Mouse (Mus musculus): ENCODE data around the gene Rnf215. TPM values are rescaled to one million over a fixed set of nuclear protein-coding genes. Genes with fewer than 3 reads are reported as not detected.
"Not testable (repeated sequence)": the region's sequence is repeated elsewhere in the genome, so short reads cannot be mapped to it uniquely, and the experiment has no call there.

Gene Rnf215
- polyA plus RNA-seq, 1 experiment from 2014 or later = 52.6 TPM

DNA sequence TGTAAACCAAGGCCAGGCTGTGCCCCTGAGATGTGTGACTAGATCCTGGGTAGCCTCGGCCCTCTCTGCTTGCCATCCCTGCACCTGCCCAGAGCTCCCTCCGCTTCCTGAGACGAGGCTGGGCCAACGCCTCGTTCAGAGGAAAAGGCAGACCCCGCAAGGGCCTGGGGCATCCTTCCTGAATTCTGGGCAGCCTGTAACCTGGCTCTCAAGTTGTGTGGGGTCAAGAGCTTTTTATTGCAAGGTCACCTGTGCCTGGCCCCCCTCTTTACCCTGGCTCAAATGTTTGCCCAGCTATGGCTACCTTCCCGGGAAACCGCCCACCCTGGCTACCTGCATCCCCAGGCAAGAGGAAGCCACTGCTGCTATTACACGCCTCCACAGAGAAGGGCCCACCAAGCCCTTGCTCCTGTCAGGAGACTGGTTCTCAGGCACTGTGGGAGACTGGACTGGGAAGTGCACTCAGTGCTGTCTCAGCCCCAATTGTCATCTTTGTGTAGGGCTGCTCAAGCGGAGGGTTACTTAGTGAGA is 37.8 kb upstream of the Rnf215 start:
- H3K4me1 ChIP-seq (replicated peaks; ENCODE audit: control insufficient read depth, insufficient read depth, low read length) = peaks cover 16% of the 10 kb centered on the region
- ATAC-seq = peak; percentile 27
- 23% methylated on average over 10 of the region's 10 CpGs for WGBS

GRCm38 (mm10) chr11:4098120-4098519 is 36.9 kb upstream of the Rnf215 start:
- WGBS = 57% methylated on average over 8 of the region's 8 CpGs

More for the DNA sequence above, 37.8 kb upstream of the Rnf215 start:
- Histone ChIP-seq H3K27me3 (replicated peaks; ENCODE audit: control insufficient read depth, insufficient read depth, low read length) (no peaks in the 10 kb centered on the region), H3K9ac (replicated peaks; ENCODE audit: low read depth, low read length) (peak overlapping the region; percentile 63), H3K4me2 (ENCODE audit: low read length) (peak overlapping the region; percentile 74), H3K4me3 (replicated peaks; ENCODE audit: low read length) (peak overlapping the region; percentile 43), H3K27ac (ENCODE audit: low read length) (peak overlapping the region; percentile 81), H3K36me3 (ENCODE audit: control insufficient read depth, insufficient read depth) (no peaks in the 10 kb centered on the region), H3K9me3 (ENCODE audit: control insufficient read depth, low read length) (no peaks in the 10 kb centered on the region)

GRCm38 (mm10) chr11:4098816-4099215 is 36.2 kb upstream of the Rnf215 start:
- H3K4me2 ChIP-seq (ENCODE audit: low read length) = no peak overlapping the region
- no peak overlapping the region for H3K27ac ChIP-seq (ENCODE audit: low read length)
- H3K36me3 ChIP-seq (ENCODE audit: control insufficient read depth, insufficient read depth) = no peaks in the 10 kb centered on the region
- peaks cover 16% of the 10 kb centered on the region for H3K4me1 ChIP-seq (replicated peaks; ENCODE audit: control insufficient read depth, insufficient read depth, low read length)
- no peak overlapping the region for H3K9ac ChIP-seq (replicated peaks; ENCODE audit: low read depth, low read length)
- H3K27me3 ChIP-seq (replicated peaks; ENCODE audit: control insufficient read depth, insufficient read depth, low read length) = no peaks in the 10 kb centered on the region
- H3K9me3 ChIP-seq (ENCODE audit: control insufficient read depth, low read length) = no peaks in the 10 kb centered on the region
- no peak for ATAC-seq
- WGBS = 77% methylated on average over 7 of the region's 7 CpGs
- no peak overlapping the region for H3K4me3 ChIP-seq (replicated peaks; ENCODE audit: low read length)

More at GRCm38 (mm10) chr11:4098120-4098519, 36.9 kb upstream of the Rnf215 start:
- peaks cover 16% of the 10 kb centered on the region for H3K4me1 ChIP-seq (replicated peaks; ENCODE audit: control insufficient read depth, insufficient read depth, low read length)
- no peak for ATAC-seq
- H3K9ac ChIP-seq (replicated peaks; ENCODE audit: low read depth, low read length) = no peak overlapping the region
- no peaks in the 10 kb centered on the region for H3K27me3 ChIP-seq (replicated peaks; ENCODE audit: control insufficient read depth, insufficient read depth, low read length)
- no peaks in the 10 kb centered on the region for H3K9me3 ChIP-seq (ENCODE audit: control insufficient read depth, low read length)
- H3K27ac ChIP-seq (ENCODE audit: low read length) = no peak overlapping the region
- no peak overlapping the region for H3K4me3 ChIP-seq (replicated peaks; ENCODE audit: low read length)
- H3K4me2 ChIP-seq (ENCODE audit: low read length) = no peak overlapping the region
- no peaks in the 10 kb centered on the region for H3K36me3 ChIP-seq (ENCODE audit: control insufficient read depth, insufficient read depth)

- no peak for ATAC-seq
- no peak overlapping the region for H3K9ac ChIP-seq (replicated peaks; ENCODE audit: low read depth, low read length)
- no peaks in the 10 kb centered on the region for H3K27me3 ChIP-seq (replicated peaks; ENCODE audit: control insufficient read depth, insufficient read depth, low read length)
- no peak overlapping the region for H3K4me2 ChIP-seq (ENCODE audit: low read length)
- peaks cover 14% of the 10 kb centered on the region for H3K4me1 ChIP-seq (replicated peaks; ENCODE audit: control insufficient read depth, insufficient read depth, low read length)
- no peaks in the 10 kb centered on the region for H3K9me3 ChIP-seq (ENCODE audit: control insufficient read depth, low read length)
- WGBS = 53% methylated on average over 3 of the region's 3 CpGs
- H3K4me3 ChIP-seq (replicated peaks; ENCODE audit: low read length) = no peak overlapping the region
- no peaks in the 10 kb centered on the region for H3K36me3 ChIP-seq (ENCODE audit: control insufficient read depth, insufficient read depth)
- no peak overlapping the region for H3K27ac ChIP-seq (ENCODE audit: low read length)
These were observed 35.6 kb upstream of the Rnf215 start for GRCm38 (mm10) chr11:4099447-4099846.

- Histone ChIP-seq H3K9ac (replicated peaks; ENCODE audit: low read depth, low read length) (no peak overlapping the region), H3K36me3 (ENCODE audit: control insufficient read depth, insufficient read depth) (no peaks in the 10 kb centered on the region), H3K27me3 (replicated peaks; ENCODE audit: control insufficient read depth, insufficient read depth, low read length) (no peaks in the 10 kb centered on the region), H3K4me2 (ENCODE audit: low read length) (no peak overlapping the region), H3K9me3 (ENCODE audit: control insufficient read depth, low read length) (no peaks in the 10 kb centered on the region), H3K27ac (ENCODE audit: low read length) (no peak overlapping the region), H3K4me3 (replicated peaks; ENCODE audit: low read length) (no peak overlapping the region), H3K4me1 (replicated peaks; ENCODE audit: control insufficient read depth, insufficient read depth, low read length) (peaks cover 6% of the 10 kb centered on the region)
- ATAC-seq = no peak
- WGBS = 86% methylated on average over 5 of the region's 5 CpGs
These were observed 33.2 kb upstream of the Rnf215 start for GRCm38 (mm10) chr11:4101851-4102250.

- Histone ChIP-seq H3K9me3 (ENCODE audit: control insufficient read depth, low read length) (no peaks in the 10 kb centered on the region), H3K4me1 (replicated peaks; ENCODE audit: control insufficient read depth, insufficient read depth, low read length) (no peaks in the 10 kb centered on the region), H3K27me3 (replicated peaks; ENCODE audit: control insufficient read depth, insufficient read depth, low read length) (no peaks in the 10 kb centered on the region), H3K27ac (ENCODE audit: low read length) (no peak overlapping the region), H3K9ac (replicated peaks; ENCODE audit: low read depth, low read length) (no peak overlapping the region), H3K4me2 (ENCODE audit: low read length) (no peak overlapping the region), H3K36me3 (ENCODE audit: control insufficient read depth, insufficient read depth) (no peaks in the 10 kb centered on the region), H3K4me3 (replicated peaks; ENCODE audit: low read length) (no peak overlapping the region)
- ATAC-seq = no peak
- WGBS = 85% methylated on average over 14 of the region's 14 CpGs
These were observed 31.5 kb upstream of the Rnf215 start for GRCm38 (mm10) chr11:4103522-4103921.

DNA sequence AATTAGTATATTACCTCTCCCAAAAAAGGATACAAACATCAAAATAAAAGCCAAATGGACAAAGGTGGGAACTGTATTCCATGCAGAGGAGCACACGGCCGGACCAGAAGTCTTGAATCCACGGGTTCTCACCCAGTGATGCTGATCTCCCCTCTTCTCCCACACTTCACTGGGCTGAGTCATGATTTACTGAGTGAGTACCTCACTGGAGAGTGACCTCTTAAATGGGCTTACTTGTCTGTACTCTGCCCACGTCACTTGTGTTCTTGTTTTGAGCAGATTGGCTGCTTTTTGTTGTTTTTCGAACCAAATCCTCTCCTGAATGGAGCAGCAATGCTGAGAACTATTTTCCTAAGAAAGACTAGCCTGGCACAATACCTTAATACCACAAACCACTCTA is 30.0 kb upstream of the Rnf215 start:
- ATAC-seq = no peak
- H3K9me3 ChIP-seq (ENCODE audit: control insufficient read depth, low read length) = no peaks in the 10 kb centered on the region
- no peak overlapping the region for H3K9ac ChIP-seq (replicated peaks; ENCODE audit: low read depth, low read length)
- H3K27me3 ChIP-seq (replicated peaks; ENCODE audit: control insufficient read depth, insufficient read depth, low read length) = no peaks in the 10 kb centered on the region
- no peaks in the 10 kb centered on the region for H3K4me1 ChIP-seq (replicated peaks; ENCODE audit: control insufficient read depth, insufficient read depth, low read length)
- H3K4me2 ChIP-seq (ENCODE audit: low read length) = no peak overlapping the region
- H3K36me3 ChIP-seq (ENCODE audit: control insufficient read depth, insufficient read depth) = no peaks in the 10 kb centered on the region
- WGBS = 85% methylated on average over 5 of the region's 5 CpGs
- H3K27ac ChIP-seq (ENCODE audit: low read length) = no peak overlapping the region
- H3K4me3 ChIP-seq (replicated peaks; ENCODE audit: low read length) = no peak overlapping the region

GRCm38 (mm10) chr11:4105444-4105843 is 29.6 kb upstream of the Rnf215 start:
- H3K27ac ChIP-seq (ENCODE audit: low read length) = no peak overlapping the region
- H3K27me3 ChIP-seq (replicated peaks; ENCODE audit: control insufficient read depth, insufficient read depth, low read length) = no peaks in the 10 kb centered on the region
- H3K4me1 ChIP-seq (replicated peaks; ENCODE audit: control insufficient read depth, insufficient read depth, low read length) = no peaks in the 10 kb centered on the region
- H3K4me3 ChIP-seq (replicated peaks; ENCODE audit: low read length) = no peak overlapping the region
- WGBS = 78% methylated on average over 6 of the region's 6 CpGs
- no peaks in the 10 kb centered on the region for H3K9me3 ChIP-seq (ENCODE audit: control insufficient read depth, low read length)
- no peak overlapping the region for H3K4me2 ChIP-seq (ENCODE audit: low read length)
- H3K36me3 ChIP-seq (ENCODE audit: control insufficient read depth, insufficient read depth) = no peaks in the 10 kb centered on the region
- ATAC-seq = no peak
- H3K9ac ChIP-seq (replicated peaks; ENCODE audit: low read depth, low read length) = no peak overlapping the region

GRCm38 (mm10) chr11:4107901-4108300 is 27.1 kb upstream of the Rnf215 start:
- not testable (repeated sequence) for H3K9me3 ChIP-seq (ENCODE audit: control insufficient read depth, low read length); H3K4me3 ChIP-seq (replicated peaks; ENCODE audit: low read length); H3K4me1 ChIP-seq (replicated peaks; ENCODE audit: control insufficient read depth, insufficient read depth, low read length); H3K4me2 ChIP-seq (ENCODE audit: low read length); ATAC-seq; H3K36me3 ChIP-seq (ENCODE audit: control insufficient read depth, insufficient read depth); H3K27ac ChIP-seq (ENCODE audit: low read length); H3K27me3 ChIP-seq (replicated peaks; ENCODE audit: control insufficient read depth, insufficient read depth, low read length); H3K9ac ChIP-seq (replicated peaks; ENCODE audit: low read depth, low read length)
- WGBS = 93% methylated on average over 5 of the region's 6 CpGs

DNA sequence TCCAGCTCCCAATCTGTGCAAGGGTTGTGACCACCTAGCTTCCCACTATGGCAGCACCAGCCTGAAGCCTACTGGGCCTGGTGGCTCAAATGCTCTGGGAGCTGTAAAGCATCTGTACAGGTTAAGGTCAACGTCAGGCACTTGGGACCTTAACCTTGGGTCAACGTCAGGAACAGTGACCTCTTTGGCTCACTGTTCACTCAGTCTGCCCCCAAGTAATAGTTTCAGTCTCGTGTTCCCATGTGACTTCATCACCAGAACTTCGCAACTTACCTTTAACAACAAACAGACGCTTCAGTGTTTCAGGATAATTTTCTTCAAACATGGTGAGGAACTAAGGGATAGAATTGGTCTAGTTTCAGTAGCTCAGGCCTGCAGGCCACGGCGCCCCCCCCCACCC is 26.3 kb upstream of the Rnf215 start:
- Histone ChIP-seq H3K4me3 (replicated peaks; ENCODE audit: low read length) (no peak overlapping the region), H3K9me3 (ENCODE audit: control insufficient read depth, low read length) (no peaks in the 10 kb centered on the region), H3K9ac (replicated peaks; ENCODE audit: low read depth, low read length) (no peak overlapping the region), H3K27me3 (replicated peaks; ENCODE audit: control insufficient read depth, insufficient read depth, low read length) (no peaks in the 10 kb centered on the region), H3K27ac (ENCODE audit: low read length) (no peak overlapping the region), H3K4me2 (ENCODE audit: low read length) (no peak overlapping the region), H3K4me1 (replicated peaks; ENCODE audit: control insufficient read depth, insufficient read depth, low read length) (no peaks in the 10 kb centered on the region), H3K36me3 (ENCODE audit: control insufficient read depth, insufficient read depth) (no peaks in the 10 kb centered on the region)
- no peak for ATAC-seq
- 85% methylated on average over 7 of the region's 7 CpGs for WGBS

Data from forebrain, embryonic 16.5 days (tissue).